Mouse (Mus musculus): Measurements from ENCODE around the gene Cdx2. TPM values are rescaled to one million over a fixed set of nuclear protein-coding genes. Genes with fewer than 3 reads are reported as not detected.

Gene Cdx2
- polyA plus RNA-seq, 1 experiment = not detected

DNA sequence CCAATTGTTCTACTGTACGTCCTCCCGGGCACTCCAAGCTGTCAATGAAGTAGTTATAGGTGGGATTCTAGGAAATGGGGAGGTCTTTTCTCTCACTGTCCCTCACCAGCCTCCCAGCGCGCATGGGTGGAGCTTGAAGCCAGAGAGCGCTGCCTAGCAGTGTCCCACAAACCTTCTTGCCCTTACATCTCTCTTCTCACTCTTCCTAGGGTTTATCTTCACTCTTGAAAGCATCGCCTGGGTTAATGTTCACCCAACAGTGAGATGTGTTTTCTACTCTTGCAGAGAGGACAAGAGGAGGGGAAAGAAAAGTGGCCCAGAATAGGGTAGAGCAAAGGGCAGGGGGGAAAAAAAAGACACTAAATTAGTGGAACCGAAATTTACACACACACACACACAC is 10.3 kb upstream of the Cdx2 start:
- Histone ChIP-seq H3K4me2 (ENCODE audit: low read depth) (no peak overlapping the region), H3K4me3 (no peak overlapping the region), H3ac (ENCODE audit: control insufficient read depth, insufficient read length) (no peak overlapping the region), H3K36me3 (ENCODE audit: control insufficient read depth, insufficient read depth) (no peaks in the 10 kb centered on the region), H3K27me3 (ENCODE audit: control insufficient read depth, insufficient read depth, insufficient read length) (peaks cover 32% of the 10 kb centered on the region), H3K79me2 (ENCODE audit: control insufficient read depth, insufficient read depth) (no peaks in the 10 kb centered on the region)
- TF ChIP-seq USF1 (IDR thresholded peaks at IDR 0.05; ENCODE audit: low read depth) = no peak
- no peak for TF ChIP-seq TCF12 (IDR thresholded peaks at IDR 0.05; ENCODE audit: insufficient read depth, poor library complexity, severe bottlenecking)
- no peak for TF ChIP-seq TCF3 (IDR thresholded peaks at IDR 0.05; ENCODE audit: insufficient read length, low read depth)
- TF ChIP-seq POLR2A (IDR thresholded peaks at IDR 0.05; ENCODE audit: insufficient read length, low read depth) = no peak
- TF ChIP-seq REST (IDR thresholded peaks at IDR 0.05; ENCODE audit: insufficient read depth, insufficient read length) = no peak
- no peak for TF ChIP-seq MYOG (IDR thresholded peaks at IDR 0.05; ENCODE audit: control insufficient read depth in 1 of 3, insufficient read depth in 1 of 3, insufficient read length in 2 of 3, low read depth in 2 of 3)
- no peak for TF ChIP-seq POLR2AphosphoS2 (IDR thresholded peaks at IDR 0.05; ENCODE audit: insufficient read length, low read depth)
- TF ChIP-seq MYOD1 (IDR thresholded peaks at IDR 0.05; ENCODE audit: control insufficient read depth in 1 of 3, insufficient read length in 2 of 3, low read depth in 2 of 3) = no peak
- no peak for TF ChIP-seq CEBPB (IDR thresholded peaks at IDR 0.05; ENCODE audit: insufficient read depth, poor library complexity, severe bottlenecking)
- no peak for TF ChIP-seq SRF (IDR thresholded peaks at IDR 0.05; ENCODE audit: control insufficient read depth, insufficient read length, low read depth)
- TF ChIP-seq E2F4 (IDR thresholded peaks at IDR 0.05; ENCODE audit: insufficient read depth) = no peak
- TF ChIP-seq MAX (IDR thresholded peaks at IDR 0.05; ENCODE audit: low read depth) = no peak

DNA sequence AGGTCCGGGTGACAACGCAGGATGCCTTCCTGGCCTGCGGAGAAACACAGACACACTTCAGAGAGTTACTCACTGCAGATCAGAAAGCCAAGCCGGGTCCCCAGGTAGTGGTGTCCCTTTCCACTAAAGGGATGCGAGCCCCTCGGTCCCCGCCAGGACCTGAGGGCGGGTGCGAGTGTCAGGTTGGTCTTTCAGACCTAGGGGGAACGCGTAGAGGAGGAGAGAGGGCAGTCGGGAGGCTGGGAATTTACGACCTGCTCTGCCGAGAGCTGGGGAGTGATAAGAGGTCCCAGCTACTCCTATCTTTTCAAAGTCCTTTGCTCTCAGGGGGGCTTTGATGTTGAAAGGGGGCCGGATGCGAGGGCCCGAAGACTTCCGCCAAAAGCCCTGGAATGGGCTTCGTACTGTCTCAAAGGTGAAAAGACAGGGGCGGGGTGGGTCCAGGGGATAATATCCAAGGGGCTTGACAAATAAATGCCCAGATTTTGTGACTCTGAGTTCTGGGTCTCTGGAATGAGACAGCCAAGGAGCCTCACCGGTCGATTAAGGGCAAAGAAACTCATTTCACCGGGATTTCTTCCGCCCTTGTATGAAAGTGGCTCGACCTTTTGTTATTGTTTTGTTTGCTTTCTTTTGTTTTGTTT is 8.5 kb upstream of the Cdx2 start:
- Histone ChIP-seq H3ac (ENCODE audit: control insufficient read depth, insufficient read length) (no peak overlapping the region), H3K79me2 (ENCODE audit: control insufficient read depth, insufficient read depth) (no peaks in the 10 kb centered on the region), H3K4me2 (ENCODE audit: low read depth) (peak overlapping the region; percentile 57), H3K36me3 (ENCODE audit: control insufficient read depth, insufficient read depth) (no peaks in the 10 kb centered on the region), H3K4me3 (no peak overlapping the region), H3K27me3 (ENCODE audit: control insufficient read depth, insufficient read depth, insufficient read length) (peaks cover 23% of the 10 kb centered on the region)
- TF ChIP-seq TCF12 (IDR thresholded peaks at IDR 0.05; ENCODE audit: insufficient read depth, poor library complexity, severe bottlenecking) (no peak), REST (IDR thresholded peaks at IDR 0.05; ENCODE audit: insufficient read depth, insufficient read length) (no peak), POLR2A (IDR thresholded peaks at IDR 0.05; ENCODE audit: insufficient read length, low read depth) (no peak), TCF3 (IDR thresholded peaks at IDR 0.05; ENCODE audit: insufficient read length, low read depth) (no peak), E2F4 (IDR thresholded peaks at IDR 0.05; ENCODE audit: insufficient read depth) (no peak), MAX (IDR thresholded peaks at IDR 0.05; ENCODE audit: low read depth) (no peak), SRF (IDR thresholded peaks at IDR 0.05; ENCODE audit: control insufficient read depth, insufficient read length, low read depth) (no peak), USF1 (IDR thresholded peaks at IDR 0.05; ENCODE audit: low read depth) (no peak), MYOG (IDR thresholded peaks at IDR 0.05; ENCODE audit: control insufficient read depth in 1 of 3, insufficient read depth in 1 of 3, insufficient read length in 2 of 3, low read depth in 2 of 3) (no peak), CEBPB (IDR thresholded peaks at IDR 0.05; ENCODE audit: insufficient read depth, poor library complexity, severe bottlenecking) (no peak)

DNA sequence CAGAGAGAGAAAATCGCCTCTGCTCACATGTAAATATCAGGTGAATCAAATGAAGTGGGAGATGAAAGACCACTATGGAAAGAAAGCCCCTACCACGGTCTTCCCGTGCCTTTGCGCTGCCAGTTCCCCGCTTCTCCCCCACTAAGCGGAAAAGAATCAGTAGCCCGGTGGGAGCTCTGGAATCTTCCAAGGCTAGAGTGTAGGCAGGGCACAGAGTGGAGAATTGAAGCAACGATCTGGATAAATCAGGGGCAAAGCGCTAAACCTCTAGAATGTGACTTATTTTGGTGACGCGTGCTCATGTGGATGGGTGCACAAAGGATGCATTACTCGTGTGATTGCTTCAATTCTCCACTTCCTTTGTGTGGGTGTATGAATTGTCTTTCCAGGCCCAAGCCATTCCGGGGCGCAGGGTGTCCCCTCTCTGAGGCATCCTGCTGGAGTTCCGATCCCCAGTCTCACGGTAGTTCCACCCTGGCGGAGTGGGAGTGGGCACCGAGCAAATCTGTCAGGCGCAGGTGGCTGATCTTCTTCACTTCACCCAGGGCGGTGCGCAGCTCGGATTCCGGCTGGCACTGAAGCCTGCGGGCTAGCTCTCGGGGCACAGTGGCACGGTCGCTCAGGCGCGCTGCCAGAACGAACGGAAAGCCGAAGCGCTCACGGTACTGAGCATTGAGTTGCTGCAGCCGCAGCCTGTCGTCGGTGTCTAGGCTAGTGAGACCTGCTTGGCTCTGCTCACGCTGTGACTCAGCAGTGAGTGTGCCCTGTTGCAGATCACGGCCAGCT is 7.8 kb upstream of the Cdx2 start:
- Histone ChIP-seq H3ac (ENCODE audit: control insufficient read depth, insufficient read length) (no peak overlapping the region), H3K27me3 (ENCODE audit: control insufficient read depth, insufficient read depth, insufficient read length) (peaks cover 30% of the 10 kb centered on the region), H3K4me2 (ENCODE audit: low read depth) (peak overlapping the region; percentile 57), H3K36me3 (ENCODE audit: control insufficient read depth, insufficient read depth) (no peaks in the 10 kb centered on the region), H3K79me2 (ENCODE audit: control insufficient read depth, insufficient read depth) (no peaks in the 10 kb centered on the region), H3K4me3 (no peak overlapping the region)
- peak in 1 of 3 experiments; percentile 4 for TF ChIP-seq MYOG (IDR thresholded peaks at IDR 0.05; ENCODE audit: control insufficient read depth in 1 of 3, insufficient read depth in 1 of 3, insufficient read length in 2 of 3, low read depth in 2 of 3)
- TF ChIP-seq TCF3 (IDR thresholded peaks at IDR 0.05; ENCODE audit: insufficient read length, low read depth) = no peak

DNA sequence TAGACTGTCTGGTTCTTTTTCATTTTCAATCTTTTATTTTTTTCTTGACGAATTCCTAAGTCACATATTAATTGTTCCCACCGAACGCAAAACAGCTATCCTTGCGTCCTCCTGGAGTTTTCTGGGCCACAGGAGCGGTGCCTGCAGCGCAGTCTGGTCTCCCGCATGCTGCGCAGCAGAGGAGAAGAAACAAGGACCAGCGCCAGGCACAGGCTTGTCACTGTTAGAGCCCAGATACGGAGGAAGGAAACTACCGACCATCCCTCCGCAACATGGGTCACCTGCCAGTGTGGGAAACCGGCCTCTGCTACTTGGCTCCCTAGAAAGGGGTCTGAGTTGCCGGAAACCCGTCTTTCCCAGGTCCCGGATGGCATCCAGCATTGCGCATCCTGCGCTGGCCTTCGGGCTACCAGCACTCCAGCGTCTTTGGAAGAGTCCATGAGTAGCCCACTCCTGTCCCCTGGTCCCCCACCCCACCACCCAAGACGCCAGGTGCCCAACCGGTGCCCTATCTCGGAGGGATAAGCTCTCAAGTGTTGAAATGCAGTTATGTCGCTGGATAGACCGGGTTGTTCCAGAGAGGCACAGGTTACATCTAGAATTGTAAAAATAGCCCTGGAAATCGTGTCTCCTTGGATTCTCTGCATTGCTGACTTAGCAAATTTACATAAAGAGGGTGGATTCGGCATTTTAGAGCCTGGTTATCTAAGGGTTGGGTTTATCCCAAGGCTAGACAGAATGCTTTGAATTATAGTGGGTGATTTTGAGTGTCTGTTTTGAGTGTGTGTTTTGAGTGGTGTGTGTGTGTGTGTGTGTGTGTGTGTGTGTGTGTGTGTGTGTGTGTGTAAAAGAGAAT is 6.0 kb upstream of the Cdx2 start:
- H3K79me2 ChIP-seq (ENCODE audit: control insufficient read depth, insufficient read depth) = no peaks in the 10 kb centered on the region
- no peaks in the 10 kb centered on the region for H3K36me3 ChIP-seq (ENCODE audit: control insufficient read depth, insufficient read depth)
- H3K4me3 ChIP-seq = no peak overlapping the region
- peaks cover 42% of the 10 kb centered on the region for H3K27me3 ChIP-seq (ENCODE audit: control insufficient read depth, insufficient read depth, insufficient read length)
- H3ac ChIP-seq (ENCODE audit: control insufficient read depth, insufficient read length) = no peak overlapping the region
- no peak for TF ChIP-seq CEBPB (IDR thresholded peaks at IDR 0.05; ENCODE audit: insufficient read depth, poor library complexity, severe bottlenecking)
- no peak for TF ChIP-seq MYOD1 (IDR thresholded peaks at IDR 0.05; ENCODE audit: control insufficient read depth in 1 of 3, insufficient read length in 2 of 3, low read depth in 2 of 3)
- TF ChIP-seq MYOG (IDR thresholded peaks at IDR 0.05; ENCODE audit: control insufficient read depth in 1 of 3, insufficient read depth in 1 of 3, insufficient read length in 2 of 3, low read depth in 2 of 3) = no peak
- no peak for TF ChIP-seq POLR2A (IDR thresholded peaks at IDR 0.05; ENCODE audit: insufficient read length, low read depth)
- no peak for TF ChIP-seq TCF12 (IDR thresholded peaks at IDR 0.05; ENCODE audit: insufficient read depth, poor library complexity, severe bottlenecking)
- no peak for TF ChIP-seq REST (IDR thresholded peaks at IDR 0.05; ENCODE audit: insufficient read depth, insufficient read length)
- no peak for TF ChIP-seq E2F4 (IDR thresholded peaks at IDR 0.05; ENCODE audit: insufficient read depth)
- no peak overlapping the region for H3K4me2 ChIP-seq (ENCODE audit: low read depth)
